Mouse (Mus musculus): ENCODE measurements at regions not wholly inside any gene's neighbourhood (a gene's known extent, or its start where the extent isn't known, plus 50 kb on each side); places are given as distances from the start of the nearest gene placed in this dataset.

- DNase-seq = no peak
Measured at GRCm38 (mm10) chr10:123997260-123997659, 733.5 kb downstream of the Fam19a2 start.

GRCm38 (mm10) chr10:123998959-123999358, 735.2 kb downstream of the Fam19a2 start:
- no peak for DNase-seq

GRCm38 (mm10) chr10:124045031-124045430, 781.2 kb downstream of the Fam19a2 start:
- no peak for DNase-seq

- no peak for DNase-seq
Measured at GRCm38 (mm10) chr10:124045791-124046190, 782.0 kb downstream of the Fam19a2 start.

GRCm38 (mm10) chr10:124082756-124083155, 819.0 kb downstream of the Fam19a2 start:
- peak; percentile 93 for DNase-seq

- DNase-seq = no peak
Measured at GRCm38 (mm10) chr10:124090547-124090946, 826.8 kb downstream of the Fam19a2 start.

GRCm38 (mm10) chr10:124091364-124091763, 827.6 kb downstream of the Fam19a2 start:
- no peak for DNase-seq

GRCm38 (mm10) chr10:124119585-124119984, 855.8 kb downstream of the Fam19a2 start:
- DNase-seq = no peak

- no peak for DNase-seq
Measured at GRCm38 (mm10) chr10:124138456-124138855, 874.7 kb downstream of the Fam19a2 start.

- no peak for DNase-seq
Measured at GRCm38 (mm10) chr10:124142336-124142735, 878.5 kb downstream of the Fam19a2 start.

GRCm38 (mm10) chr10:124146751-124147469, 883.1 kb downstream of the Fam19a2 start:
- peak; percentile 79 for DNase-seq

- no peak for DNase-seq
Measured at GRCm38 (mm10) chr10:124163441-124163840, 899.6 kb downstream of the Fam19a2 start.

- DNase-seq = no peak
Measured at GRCm38 (mm10) chr10:124175598-124175997, 911.8 kb downstream of the Fam19a2 start.

GRCm38 (mm10) chr10:124208317-124208716, 944.5 kb downstream of the Fam19a2 start:
- DNase-seq = no peak

- no peak for DNase-seq
Measured at GRCm38 (mm10) chr10:124219461-124219860, 955.7 kb downstream of the Fam19a2 start.

GRCm38 (mm10) chr10:124222068-124222467, 958.3 kb downstream of the Fam19a2 start:
- no peak for DNase-seq

- no peak for DNase-seq
Measured at GRCm38 (mm10) chr10:124227061-124227460, 963.3 kb downstream of the Fam19a2 start.

GRCm38 (mm10) chr10:124249358-124249757, 985.6 kb downstream of the Fam19a2 start:
- DNase-seq = no peak

- no peak for DNase-seq
Measured at GRCm38 (mm10) chr10:124250004-124250403, 986.2 kb downstream of the Fam19a2 start.

- DNase-seq = no peak
Measured at GRCm38 (mm10) chr10:124288301-124288995, 1024.7 kb downstream of the Fam19a2 start.

- DNase-seq = peak; percentile 91
Measured at GRCm38 (mm10) chr10:124297198-124297677, 1033.4 kb downstream of the Fam19a2 start.

GRCm38 (mm10) chr10:124304683-124305082, 1040.9 kb downstream of the Fam19a2 start:
- DNase-seq = no peak

- no peak for DNase-seq
Measured at GRCm38 (mm10) chr10:124305644-124306043, 1041.8 kb downstream of the Fam19a2 start.

- peak; percentile 60 for DNase-seq
Measured at GRCm38 (mm10) chr10:124318761-124319160, 1055.0 kb downstream of the Fam19a2 start.

All from heart, adult 11 months (tissue).